Mouse (Mus musculus) E14TG2a.4 (cell line): ENCODE results near the gene Anapc5.

Experiments
- CTCF ChIP-seq: conservative IDR thresholded peaks from 2 replicates; pipeline ENCODE4 v1.5.1; 2014; ENCODE audit warnings: low read length
- NANOG ChIP-seq: IDR thresholded peaks from 2 replicates; pipeline ENCODE4 v1.6.1; 2014; ENCODE audit warnings: borderline replicate concordance, low read length, mixed read lengths

GRCm38 (mm10) chr5:122777322-122777721, 43.8 kb downstream of the Anapc5 start:
- TF ChIP-seq CTCF (no peak), NANOG (no peak)
